Mouse (Mus musculus) megakaryocyte-erythroid progenitor cell, adult 5 weeks (primary cell): ENCODE measurements around the gene Fam57a. TPM values are rescaled to one million over a fixed set of nuclear protein-coding genes. Genes with fewer than 3 reads are reported as not detected.

Source experiments
- polyA plus RNA-seq: library from polyadenylated mRNA; stranded (reverse); fragments of >175 nt; gene quantifications from 2 replicates; pipeline ENCODE4 v1.2.3, GENCODE M21; 2012

Gene Fam57a
- polyA plus RNA-seq: 1.1 and 1.8 TPM in 2 replicates

DNA sequence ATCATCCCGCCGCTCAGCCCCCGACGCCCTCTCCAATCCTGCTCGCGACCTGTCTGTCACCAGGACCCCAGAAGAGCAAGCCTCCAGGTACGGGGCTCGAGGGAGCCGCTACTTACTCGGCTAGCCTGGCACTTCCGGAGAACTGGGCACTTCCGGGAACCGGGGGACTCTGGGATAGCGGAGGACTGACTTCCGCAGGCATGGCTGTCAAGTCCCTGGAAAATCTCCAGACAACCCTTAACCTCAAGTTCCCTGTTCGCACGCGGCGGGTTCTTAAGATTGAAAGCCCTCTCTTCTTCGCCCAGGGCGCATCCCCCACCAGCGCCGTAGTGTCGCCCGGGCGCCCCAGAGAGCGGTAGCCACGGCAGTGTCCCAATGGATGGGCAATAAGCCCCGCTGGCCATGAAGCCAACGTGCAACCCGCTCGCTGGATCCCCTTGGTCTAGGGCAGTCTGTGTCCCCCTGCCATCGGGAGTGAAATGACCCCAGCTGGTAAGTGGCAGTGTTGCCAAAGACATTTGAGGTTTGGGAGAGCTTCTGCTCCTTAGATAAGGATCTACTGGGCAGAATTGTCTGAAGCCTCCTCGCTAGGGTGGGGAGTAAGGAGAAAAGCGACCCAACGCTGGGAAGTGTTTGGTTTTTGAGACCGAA is at the start of gene Fam57a, which contains the start of gene Vps53:
TSS of gene Fam57a (plus strand) at position 177 of the 651 bp plus-strand sequence.
TSS of gene Vps53 (minus strand) at position 153 of the 651 bp plus-strand sequence.

DNA sequence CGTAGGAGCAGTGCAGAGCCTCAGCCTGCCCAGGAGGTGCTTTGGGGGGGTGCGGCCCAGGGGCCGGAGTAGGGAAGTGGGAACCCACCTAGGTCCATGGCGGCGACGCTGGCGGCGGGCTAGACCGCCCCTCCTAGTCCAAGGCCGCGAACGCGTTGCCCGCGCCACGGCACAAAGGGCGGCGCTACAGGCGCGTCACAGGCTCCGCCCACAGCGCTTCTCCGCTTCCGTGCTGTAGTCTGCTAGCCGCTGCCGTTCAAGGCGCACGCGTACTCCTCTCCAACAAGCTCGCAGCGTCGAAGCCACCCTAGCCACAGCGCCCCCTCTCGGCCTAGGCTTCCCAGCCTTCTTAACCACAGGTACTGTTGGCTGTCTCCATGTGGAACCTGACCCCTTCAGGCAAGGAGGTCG is 37.9 kb downstream of the Fam57a start, which contains the start of the genes Dbil5 and Gemin4:
TSS of gene Dbil5 (plus strand) at position 219 of the 411 bp plus-strand sequence.
TSS of gene Gemin4 (minus strand) at position 275 of the 411 bp plus-strand sequence.

DNA sequence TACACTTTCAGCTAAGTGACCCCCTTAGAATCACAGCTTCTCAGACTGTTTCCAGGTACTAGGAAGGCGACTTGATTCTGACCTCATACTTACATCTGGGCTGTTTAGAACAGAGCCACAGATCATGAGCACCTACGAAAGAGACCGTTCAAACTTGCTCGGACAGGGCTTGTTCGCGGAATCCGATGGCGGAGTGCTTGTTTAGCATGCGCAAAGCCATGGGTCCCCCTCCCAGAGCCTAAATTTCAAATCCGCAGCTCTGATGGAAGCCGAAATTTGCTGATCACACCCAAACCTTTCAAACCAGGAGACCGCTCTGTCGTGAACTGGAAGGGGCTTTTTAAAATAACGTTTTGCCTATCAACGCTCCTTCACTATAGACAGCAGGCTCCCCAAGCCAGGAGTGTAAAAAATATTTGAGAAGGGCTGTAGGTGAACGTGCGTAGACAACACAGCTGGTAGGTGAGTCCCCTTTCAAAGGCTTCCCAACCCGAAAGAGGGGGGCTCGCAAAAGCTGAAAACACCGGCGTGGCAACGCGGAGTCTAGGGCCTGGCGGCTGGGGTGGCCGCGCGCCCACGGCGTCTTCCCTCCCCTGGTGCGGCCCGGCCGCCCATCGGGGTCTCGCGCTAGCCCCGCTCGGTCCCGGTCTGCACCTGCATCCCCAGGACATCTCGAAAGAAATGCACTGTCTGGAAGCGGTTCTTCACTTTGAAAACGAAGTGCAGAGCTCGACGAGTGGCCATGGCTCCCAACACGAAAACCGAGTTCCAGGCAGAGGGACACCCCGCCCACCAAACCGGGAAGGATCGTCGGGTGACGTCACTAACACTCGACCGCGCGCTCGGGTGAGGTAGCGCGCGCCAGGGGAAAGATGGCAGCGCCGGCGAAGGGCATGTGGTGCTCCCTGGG is 63.7 kb downstream of the Fam57a start, which contains the start of the genes Mrm3 and Glod4:
TSS of gene Mrm3 (plus strand) at position 815 of the 910 bp plus-strand sequence.
TSS of gene Glod4 (minus strand) at position 825 of the 910 bp plus-strand sequence.

Other genes with a start within 250 kb of the Fam57a start
- 1.5 and 2.2 TPM in 2 replicates for gene Rph3al, start 241.2 kb upstream of the Fam57a start, polyA plus RNA-seq
- 0.12 and 0.24 TPM in 2 replicates for gene 1700016K19Rik, start 179.8 kb upstream of the Fam57a start, polyA plus RNA-seq
- 14.4 and 18.1 TPM in 2 replicates for gene Rflnb, start 151.9 kb upstream of the Fam57a start, polyA plus RNA-seq
- gene Vps53, start within 50 bp of the Fam57a start, polyA plus RNA-seq: 35.4 and 40.4 TPM in 2 replicates
- not detected in 2 replicates for gene Dbil5, start 37.9 kb downstream of the Fam57a start, polyA plus RNA-seq
- 1.3 and 1.8 TPM in 2 replicates for gene Gemin4, start 38.0 kb downstream of the Fam57a start, polyA plus RNA-seq
- 13.9 and 15.1 TPM in 2 replicates for gene Mrm3, start 64.0 kb downstream of the Fam57a start, polyA plus RNA-seq
- 4.4 and 6.1 TPM in 2 replicates for gene Glod4, start 64.1 kb downstream of the Fam57a start, polyA plus RNA-seq
- gene Nxn, start 219.5 kb downstream of the Fam57a start, polyA plus RNA-seq: 19.9 and 22.9 TPM in 2 replicates
- 27.6 and 32.4 TPM in 2 replicates for gene Timm22, start 227.3 kb downstream of the Fam57a start, polyA plus RNA-seq